Mouse (Mus musculus): ENCODE measurements around the gene Crtc3.

Crtc3 gene

GRCm38 (mm10) chr7:80557161-80557560 is 131.5 kb downstream of the Crtc3 start:
- in situ Hi-C loops (cut with MboI): no loop called here

GRCm38 (mm10) chr7:80556166-80556565 is 132.5 kb downstream of the Crtc3 start:
- in situ Hi-C loops (cut with MboI): no loop called here

- in situ Hi-C loops (cut with MboI): no loop called here
Measured at GRCm38 (mm10) chr7:80555146-80555545, 133.5 kb downstream of the Crtc3 start.

GRCm38 (mm10) chr7:80554180-80555021 is 134.3 kb downstream of the Crtc3 start:
- in situ Hi-C loops (cut with MboI): no loop called here

GRCm38 (mm10) chr7:80548513-80549260 is 140.0 kb downstream of the Crtc3 start:
- in situ Hi-C loops (cut with MboI): no loop called here

GRCm38 (mm10) chr7:80542139-80542831 is 146.4 kb downstream of the Crtc3 start:
- in situ Hi-C loops (cut with MboI): no loop called here

GRCm38 (mm10) chr7:80539581-80539980 is 149.1 kb downstream of the Crtc3 start:
- in situ Hi-C loops (cut with MboI): no loop called here
